Mouse (Mus musculus) gastrocnemius, postnatal 14 days (tissue): ENCODE results near the gene Sez6. TPM values are rescaled to one million over a fixed set of nuclear protein-coding genes. Genes with fewer than 3 reads are reported as not detected.

Experiments
- DNase-seq: peaks from one replicate; pipeline ENCODE4 v3.0.0; 2021; ENCODE audit warnings: mixed read lengths
- intact Hi-C: fragments of 180-260 bp; cut with DNase I; formaldehyde crosslinking; loops from one replicate; pipeline ENCODE4 v1.15.1; 2025; ENCODE audit warnings: low total_unique reads
- long read RNA-seq, 2 experiments: library from polyadenylated mRNA; stranded (forward); transcript quantifications; one replicate each; pipeline ENCODE4 v2.0.0; 2021
- total RNA-seq, 2 experiments: library from RNA; stranded (reverse); gene quantifications; 2 replicates each; pipeline ENCODE4 v1.2.3; 2021

Sez6 gene
- total RNA-seq: under 1 TPM; 0.51 to 0.82 TPM
- long read RNA-seq, experiment 1, partial matches to known transcripts: 1 of 2 reads
- long read RNA-seq, experiment 1, other reads (novel, unspliced or antisense): 1 of 2 reads
- long read RNA-seq, experiment 2, partial matches to known transcripts: 0 of 1 reads
- long read RNA-seq, experiment 2, other reads (novel, unspliced or antisense): 1 of 1 reads

DNA sequence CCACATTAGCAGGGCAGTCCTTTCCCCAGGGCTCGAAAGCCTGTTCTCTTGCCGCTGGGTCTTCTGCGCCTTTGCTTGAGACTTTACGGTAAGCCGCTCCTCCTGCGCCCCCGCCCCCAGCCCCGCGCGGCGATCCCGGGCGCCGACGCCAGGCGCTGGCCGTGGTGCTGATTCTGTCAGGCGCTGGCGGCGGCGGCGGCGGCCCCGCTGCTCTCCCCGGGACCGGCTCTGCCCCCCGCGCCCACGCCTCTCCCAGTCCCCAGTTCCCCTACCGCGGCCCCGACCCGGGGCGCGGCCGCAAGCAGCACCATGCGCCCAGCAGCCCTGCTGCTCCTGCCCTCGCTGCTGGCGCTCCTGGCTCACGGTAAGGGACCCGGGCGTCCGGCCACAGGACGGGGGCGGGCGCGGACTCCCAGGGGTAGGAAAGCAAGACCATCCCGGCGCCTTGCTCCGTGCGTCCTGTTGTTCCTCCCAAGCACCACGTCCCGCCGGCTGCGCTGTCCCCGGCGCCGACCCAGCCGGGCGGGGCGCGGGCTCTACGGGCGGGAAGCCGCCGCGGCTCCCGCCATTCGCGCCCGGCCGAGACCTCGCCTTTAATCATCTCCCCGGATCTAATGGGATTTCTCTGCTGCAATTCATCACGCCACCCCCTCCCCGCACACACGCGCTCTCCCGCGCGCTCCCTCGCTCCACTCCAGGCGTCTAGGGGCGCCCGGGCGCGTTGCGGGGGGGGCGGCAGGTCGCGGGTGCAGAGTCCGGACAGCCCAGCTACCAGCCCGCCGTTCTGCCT lies at the start of gene Sez6:
TSS of gene Sez6 (plus strand) at position 50 of the 790 bp plus-strand sequence.
- intact Hi-C loops: no loop called here

DNA sequence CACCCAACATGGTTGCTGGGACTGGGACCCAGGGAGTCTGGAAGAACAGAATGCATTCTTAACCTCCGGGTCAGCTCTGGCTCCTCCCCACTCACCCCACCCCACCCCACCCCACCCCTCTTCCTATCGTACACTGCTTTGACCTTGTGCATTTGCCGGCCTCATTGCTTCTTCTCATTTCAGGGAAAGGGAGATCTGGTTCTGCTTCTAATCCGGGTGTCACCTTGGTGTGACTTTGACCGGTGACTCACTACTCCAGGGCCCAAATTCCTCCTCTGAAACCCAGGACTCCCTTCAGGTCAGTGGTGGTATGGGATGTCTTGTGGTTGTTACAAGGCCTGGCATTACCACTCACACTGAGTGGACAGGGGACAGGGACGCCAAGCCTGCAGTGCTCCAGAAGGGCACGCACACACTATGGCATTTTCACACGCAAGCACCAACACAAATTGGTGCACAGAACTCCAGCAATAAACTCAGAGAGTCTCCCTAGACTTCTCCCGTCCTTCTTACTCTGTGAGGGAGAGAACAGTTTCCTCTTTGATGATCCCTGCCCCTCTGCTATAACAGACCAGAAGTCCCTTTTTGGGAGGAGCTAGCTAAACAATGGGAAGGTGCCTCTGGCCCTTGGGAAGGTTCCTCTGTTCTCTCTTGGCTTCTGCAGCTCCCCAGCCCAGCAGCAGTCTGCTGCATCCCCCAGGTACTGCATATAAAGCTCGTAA lies 45.9 kb upstream of the Sez6 start:
- intact Hi-C loops: no loop called here
- no peak for DNase-seq

More for the DNA sequence above, at the start of gene Sez6:
- DNase-seq: peak; percentile 84

DNA sequence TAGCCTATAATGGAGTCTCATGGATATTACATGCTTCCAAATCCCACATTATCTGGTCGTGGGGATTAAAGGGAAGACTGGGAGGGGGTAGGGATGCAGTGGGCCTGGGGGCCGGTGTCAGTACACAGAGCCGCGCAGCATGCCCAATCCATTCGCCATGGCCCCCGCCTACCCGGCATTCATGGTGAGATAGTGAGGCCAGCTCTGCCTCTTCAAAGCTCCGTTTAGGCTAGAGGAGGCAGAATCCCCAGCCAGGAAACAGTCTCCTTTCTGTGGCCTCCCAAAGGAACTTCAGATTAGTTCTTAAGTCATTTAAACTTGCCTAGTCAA lies 45.4 kb upstream of the Sez6 start:
- intact Hi-C loops: no loop called here
- no peak for DNase-seq

DNA sequence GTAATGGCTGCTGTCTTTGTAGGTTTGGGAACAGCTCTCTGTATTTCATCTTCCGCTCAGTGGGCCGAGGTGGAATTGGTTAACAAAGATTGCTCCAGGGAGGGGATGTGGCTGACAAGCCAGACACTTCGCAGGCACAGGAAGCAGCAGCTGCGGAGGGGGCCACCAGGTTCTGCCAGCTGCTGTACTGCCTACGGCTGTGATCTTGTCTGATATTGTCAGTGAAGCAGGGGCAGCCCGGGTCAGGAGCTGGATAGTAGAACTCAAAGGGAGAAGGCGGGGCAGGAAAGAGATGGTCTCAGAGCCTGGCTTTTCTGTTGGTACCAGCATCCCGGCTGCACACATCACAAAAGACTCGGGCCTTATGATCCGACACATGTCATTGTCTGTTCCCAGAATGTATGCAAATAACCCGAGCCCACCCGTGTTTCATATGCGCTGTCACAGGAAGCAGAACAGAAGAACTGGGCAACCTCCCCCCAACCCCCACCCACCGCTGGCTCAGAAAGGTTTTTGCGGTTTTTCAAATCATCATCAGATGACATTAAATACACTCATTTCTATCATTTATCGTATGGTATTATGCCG lies 43.1 kb upstream of the Sez6 start:
- no peak for DNase-seq
- intact Hi-C loops: no loop called here

DNA sequence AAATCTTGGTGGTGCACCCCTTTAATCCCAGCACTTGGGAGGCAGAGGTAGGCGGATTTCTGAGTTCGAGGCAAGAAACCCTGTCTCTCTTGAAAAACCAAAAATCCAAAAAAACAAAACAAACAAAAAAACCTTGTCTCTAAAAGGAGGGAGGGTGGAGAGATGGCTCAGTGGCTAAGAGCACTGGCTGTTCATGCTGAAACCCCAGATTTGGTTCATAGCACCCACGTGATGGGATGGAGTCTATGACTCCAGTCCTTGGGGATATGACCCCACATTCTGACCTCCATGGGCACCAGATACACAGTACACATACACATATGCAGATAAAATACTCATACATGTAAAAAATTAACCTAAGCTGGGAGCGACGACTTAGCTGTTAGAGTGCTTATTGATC lies 41.8 kb upstream of the Sez6 start:
- intact Hi-C loops: no loop called here

DNA sequence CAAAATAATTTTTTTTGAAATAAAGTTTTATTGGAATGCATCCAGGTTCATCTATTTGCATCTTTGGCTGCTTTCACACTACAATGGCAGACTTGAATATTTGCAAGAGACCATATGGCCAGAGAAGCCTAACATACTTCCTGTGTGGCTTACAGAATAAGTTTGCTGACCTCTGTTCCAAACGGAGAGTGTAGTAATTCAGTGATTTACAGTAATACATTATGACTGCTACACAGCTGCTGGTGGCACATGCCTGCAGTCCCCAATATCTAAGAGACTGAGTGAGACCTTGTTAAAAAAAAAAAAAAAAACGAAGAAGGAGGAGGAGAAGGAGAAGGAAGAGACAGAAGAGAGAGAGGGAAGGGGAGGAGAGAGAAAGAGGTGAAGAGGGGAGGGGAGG lies 41.1 kb upstream of the Sez6 start:
- no peak for DNase-seq
- intact Hi-C loops: no loop called here

More for the DNA sequence above, 41.8 kb upstream of the Sez6 start:
- no peak for DNase-seq

DNA sequence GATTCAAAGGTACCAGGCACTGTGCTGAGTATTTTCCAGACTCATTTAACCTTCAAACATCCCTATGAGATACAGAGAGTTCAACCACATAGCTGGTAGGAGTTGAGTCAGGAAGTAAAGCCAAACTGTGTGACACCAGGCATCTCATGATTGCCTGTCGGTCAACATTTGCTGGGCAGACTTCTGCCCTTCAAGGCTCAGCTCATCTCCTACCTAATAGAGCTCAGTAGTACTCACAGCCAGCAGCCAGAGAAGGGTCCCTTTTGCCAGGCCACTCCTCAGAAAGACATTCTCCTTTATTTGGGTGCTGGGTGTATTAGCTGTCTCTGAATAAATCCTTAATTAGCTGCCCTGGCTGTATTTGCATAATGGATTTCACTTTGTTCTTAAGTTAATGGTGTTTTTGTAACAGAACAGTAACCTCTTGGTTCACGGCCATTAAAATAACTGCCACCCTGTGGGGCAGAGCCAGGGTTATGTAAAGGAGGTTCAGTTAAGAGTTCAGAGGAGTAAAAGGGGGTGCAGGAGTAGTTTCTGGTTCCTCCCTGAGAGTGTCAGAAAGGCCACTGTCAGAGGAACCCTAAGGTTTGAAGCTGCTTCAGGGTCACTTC lies 39.8 kb upstream of the Sez6 start:
- DNase-seq: no peak
- intact Hi-C loops: no loop called here

DNA sequence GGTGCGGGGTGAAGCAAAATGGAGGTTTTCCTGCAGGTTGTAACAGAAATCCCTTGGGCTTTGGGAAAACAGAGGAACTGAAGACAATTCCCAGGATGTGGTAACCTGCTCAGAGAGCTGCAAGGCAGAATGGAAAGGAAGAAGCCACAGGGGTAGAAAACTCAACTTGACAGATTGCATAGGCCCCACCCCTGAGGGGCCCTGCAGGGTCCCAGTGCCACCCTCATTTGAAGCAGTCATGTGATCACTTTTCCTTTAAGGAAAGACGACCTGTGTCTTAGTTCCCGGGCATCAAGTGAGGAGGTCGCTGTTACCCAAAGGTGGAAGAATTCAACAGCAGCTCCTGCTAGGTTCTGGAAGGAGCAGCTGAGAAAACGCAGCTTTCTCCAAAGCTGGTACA lies 37.7 kb upstream of the Sez6 start:
- intact Hi-C loops: no loop called here
- DNase-seq: no peak

DNA sequence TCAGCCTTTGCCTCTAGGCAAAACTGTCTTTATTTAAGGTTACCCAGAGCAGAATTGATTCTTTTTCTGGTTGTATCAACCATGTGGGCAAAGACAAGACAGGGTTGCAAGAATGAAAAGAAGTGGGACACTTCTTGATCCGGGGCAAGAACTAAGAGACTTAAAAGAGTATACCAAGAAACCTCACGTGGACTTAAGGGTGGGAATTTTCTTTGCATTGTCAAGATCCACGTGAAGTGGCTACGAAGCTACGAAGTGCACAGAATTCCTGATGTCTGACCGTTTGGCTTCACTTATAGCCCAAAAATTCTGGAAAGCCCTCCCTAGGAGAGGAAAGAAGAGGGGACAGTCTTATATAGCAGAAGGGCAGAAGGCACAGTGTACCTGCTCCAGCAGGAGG lies 37.3 kb upstream of the Sez6 start:
- intact Hi-C loops: no loop called here
- no peak for DNase-seq

DNA sequence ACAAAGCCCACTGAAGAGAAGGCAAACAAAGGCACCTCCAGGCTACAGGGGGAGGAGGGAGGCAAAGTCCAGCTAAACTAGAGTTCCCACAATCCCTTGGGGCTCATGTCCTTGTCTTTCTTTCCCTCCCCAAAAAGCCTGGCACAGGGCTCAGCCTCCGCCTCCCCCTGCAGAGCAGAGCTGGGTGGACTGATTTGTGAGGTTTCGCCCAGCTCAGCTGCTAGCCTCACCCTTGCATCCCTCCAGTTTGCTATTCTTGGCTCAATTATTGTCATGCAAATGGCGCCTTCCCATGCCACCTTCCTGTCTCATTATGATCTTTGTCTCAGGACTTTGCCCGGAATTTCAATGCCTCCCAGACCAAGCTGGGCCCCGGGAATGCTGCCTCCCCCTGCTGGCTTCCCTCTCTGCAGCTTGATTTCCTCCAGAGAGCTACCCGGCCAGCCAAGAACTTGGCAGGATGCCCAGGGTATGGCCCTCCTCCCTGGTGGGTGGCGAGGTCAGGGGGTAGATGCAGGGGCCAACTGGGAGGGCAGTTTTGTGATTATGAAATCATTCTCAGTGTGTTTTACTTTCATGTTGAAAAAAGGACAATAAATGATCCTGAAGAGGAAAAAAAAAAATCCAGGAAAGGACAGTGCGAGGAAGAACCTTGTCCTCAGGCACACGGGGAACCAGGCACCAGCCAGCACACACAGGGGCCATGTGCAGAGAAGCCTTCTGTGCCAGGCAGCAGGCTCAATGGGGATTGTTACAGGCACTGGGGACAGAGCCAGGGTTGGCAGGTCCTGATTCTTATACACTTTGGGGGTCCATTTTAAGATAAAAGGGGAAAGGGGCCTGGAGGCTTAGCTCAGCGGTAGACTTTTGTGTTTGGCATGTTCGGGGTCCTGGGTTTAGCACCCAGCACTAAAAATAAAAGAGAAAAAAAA lies 36.5 kb upstream of the Sez6 start, which contains the start of gene Pipox:
TSS of gene Pipox (minus strand) at position 310 of the 932 bp plus-strand sequence.
- peak; percentile 80 for DNase-seq
- intact Hi-C loops: no loop called here

DNA sequence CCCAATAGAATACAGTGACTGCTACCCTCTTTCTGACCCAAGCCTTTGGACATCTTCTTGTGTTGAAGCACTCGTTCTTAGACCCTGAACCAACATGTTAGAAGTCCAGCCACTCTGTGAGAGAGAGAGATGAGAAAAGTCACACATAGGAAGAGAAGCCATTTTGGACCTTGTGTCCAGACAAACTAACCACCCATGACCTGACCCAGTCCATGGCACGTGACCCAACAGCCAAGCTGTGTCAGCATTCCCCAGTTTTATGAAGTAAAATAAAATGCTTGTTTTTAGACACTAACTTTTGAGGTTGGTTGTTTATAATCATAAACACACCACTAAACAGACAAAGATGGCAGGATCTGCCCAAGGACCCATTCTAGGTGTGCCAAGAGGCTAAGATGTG lies 35.6 kb upstream of the Sez6 start:
- DNase-seq: no peak
- intact Hi-C loops: no loop called here

DNA sequence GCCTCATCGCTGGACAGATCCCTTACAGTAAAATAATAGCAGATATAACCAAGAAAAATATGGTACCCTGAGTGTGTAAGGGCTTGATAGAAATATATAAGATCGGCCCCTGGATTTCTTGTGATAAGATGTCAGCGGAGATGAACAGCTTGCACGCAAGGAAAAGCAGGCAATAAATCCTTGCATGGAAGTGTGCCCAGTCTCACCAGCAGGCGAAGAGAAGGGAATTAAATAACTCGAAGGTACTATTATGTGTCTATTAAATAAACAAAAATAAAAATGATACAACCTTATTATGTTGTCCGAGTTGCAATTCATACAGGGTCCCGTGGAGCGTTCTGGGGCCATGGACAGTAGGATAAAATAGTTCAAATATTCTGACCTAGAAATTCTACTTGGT lies 34.6 kb upstream of the Sez6 start:
- no peak for DNase-seq

DNA sequence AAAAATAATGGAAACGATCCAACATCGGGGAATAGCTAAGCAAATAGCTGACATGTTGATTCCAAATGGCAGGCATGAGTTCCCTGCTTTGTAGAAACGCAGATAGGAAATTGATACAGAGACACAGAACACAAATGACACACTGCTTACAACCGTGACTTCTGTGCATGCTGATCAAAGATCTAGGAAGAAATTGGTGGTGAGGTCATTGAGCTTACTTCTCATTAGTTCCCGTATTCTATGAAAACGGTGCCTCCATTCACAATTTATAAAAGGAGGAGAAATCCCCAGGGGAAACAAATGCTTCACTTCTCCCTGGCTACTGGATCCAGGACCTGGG lies 34.1 kb upstream of the Sez6 start:
- intact Hi-C loops: no loop called here
- DNase-seq: no peak

More for the DNA sequence above, 34.6 kb upstream of the Sez6 start:
- intact Hi-C loops: no loop called here

DNA sequence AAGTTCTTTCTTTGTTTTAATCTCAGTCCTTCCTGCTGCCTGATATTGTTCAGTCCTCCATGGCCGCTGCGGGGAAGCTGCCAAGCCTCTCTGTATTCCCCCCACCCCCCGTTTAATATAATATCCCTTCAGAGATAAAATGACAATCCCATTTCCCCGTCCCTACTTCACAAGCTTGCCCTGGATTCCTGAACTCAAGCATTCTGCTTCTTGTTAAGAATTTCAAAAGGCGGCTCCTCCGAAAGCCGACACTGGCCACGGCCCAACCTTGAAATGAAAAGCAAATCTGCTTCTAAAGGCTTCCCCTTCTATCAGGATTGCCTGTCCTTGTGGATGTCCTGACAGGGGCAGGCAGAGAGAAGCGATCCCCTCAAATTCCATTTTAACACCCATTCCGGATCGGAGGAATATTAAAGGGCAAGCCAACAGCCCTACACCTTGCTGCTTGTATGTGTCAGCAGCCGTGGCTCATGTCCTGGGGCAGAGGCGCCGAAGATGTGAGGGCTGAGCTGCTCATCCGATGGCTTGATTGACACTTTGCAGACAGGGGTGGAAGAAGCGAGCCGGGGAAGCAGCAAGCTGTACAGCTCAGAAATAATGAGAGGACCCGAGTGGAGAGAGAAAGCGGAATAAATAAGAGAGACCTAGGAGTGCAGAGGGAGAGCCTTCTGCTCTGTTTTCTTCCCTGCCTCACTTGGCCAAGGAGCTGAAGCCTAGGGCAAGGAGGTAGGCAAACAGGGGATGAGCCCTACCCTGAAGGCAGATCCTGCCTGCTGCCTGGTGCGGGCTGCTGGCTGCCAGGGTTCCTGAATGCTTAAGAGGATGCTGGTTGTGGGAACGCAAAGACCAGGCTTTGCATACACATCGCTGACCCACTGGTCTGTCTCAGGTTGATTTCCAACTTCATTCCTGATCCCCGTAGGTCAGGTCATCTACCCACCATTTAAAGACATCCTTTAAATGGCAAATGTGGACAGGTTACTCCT lies 33.5 kb upstream of the Sez6 start:
- no peak for DNase-seq
- intact Hi-C loops: no loop called here

DNA sequence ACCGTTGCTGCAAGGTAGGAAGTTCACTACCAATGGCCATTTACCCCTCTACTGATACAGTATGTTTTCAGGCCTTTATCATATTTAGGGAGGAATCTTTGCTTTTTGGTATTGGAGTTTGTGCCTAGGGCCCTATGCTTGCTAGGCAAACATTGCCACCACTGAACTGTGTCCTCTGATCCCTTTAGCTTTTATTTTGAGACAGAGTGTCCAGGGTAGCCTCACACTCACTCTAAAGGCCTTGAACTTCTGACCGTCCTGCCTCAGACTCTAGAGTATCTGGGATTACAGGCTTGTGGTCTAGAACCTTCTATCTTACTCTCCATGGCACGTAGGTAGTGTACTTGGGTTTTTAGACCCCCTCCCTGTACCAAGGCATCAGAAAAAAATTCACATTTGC lies 30.4 kb upstream of the Sez6 start:
- intact Hi-C loops: loop anchor here (5.0 kb wide), 1 partner anchor 52 kb away; no protein-coding TSS in a partner anchor

DNA sequence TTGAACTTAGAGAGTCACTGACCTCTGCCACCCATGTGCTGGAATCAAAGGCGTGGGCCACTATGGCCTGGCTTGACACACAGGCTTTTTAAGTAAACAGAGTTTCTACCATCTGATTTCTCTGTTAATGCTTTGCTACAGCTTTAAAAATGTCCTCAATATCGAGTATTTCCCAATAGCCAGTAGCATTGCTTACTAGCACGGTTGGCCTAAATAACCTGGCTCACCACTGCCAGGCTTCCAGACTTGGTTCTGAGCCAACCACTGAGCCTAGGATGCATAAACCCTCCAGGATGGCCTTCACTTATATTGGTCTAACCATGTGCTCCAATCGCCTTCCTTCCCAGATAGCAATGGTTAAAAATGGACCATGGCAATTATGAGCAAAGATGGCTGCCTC lies 29.9 kb upstream of the Sez6 start:
- DNase-seq: no peak
- intact Hi-C loops: loop anchor here (5.0 kb wide), 1 partner anchor 52 kb away; no protein-coding TSS in a partner anchor

More for the DNA sequence above, 30.4 kb upstream of the Sez6 start:
- DNase-seq: no peak

DNA sequence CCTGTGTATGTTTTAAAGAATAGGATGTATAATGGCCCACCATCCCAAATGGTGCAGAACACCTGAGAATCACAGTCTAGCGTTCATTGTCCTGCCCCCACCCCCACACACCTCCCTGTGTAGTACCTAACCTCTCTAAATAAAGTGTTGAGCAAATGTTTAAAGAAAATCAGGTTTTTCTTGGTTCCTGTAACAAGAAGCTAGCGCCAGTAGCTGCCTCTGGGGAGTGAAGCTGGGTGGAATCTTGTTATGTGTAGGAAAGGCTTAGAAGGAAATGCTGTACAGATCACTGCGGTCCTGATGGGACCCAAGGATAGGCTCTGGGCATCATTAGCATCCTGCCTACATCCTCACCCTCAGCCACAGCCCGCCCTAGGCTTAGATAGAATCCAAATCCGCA lies 29.2 kb upstream of the Sez6 start:
- DNase-seq: no peak
- intact Hi-C loops: loop anchor here (5.0 kb wide), 1 partner anchor 51 kb away; no protein-coding TSS in a partner anchor
